Mouse (Mus musculus): ENCODE measurements around the gene Scp2d1.
"Not testable (repeated sequence)": the region's sequence is repeated elsewhere in the genome, so short reads cannot be mapped to it uniquely, and the experiment has no call there.

The Scp2d1 gene

GRCm38 (mm10) chr2:144823356-144823755 is at the start of gene Scp2d1:
Scp2d1 (plus strand) TSS chr2:144823656.
- DNase-seq (ENCODE audit: low spot score) = not testable (repeated sequence)

- DNase-seq (ENCODE audit: low spot score) = no peak
Observed at GRCm38 (mm10) chr2:144774636-144775160, 48.8 kb upstream of the Scp2d1 start.

- DNase-seq (ENCODE audit: low spot score) = no peak
Observed at GRCm38 (mm10) chr2:144775626-144776025, 47.8 kb upstream of the Scp2d1 start.

- no peak for DNase-seq (ENCODE audit: low spot score)
Observed at GRCm38 (mm10) chr2:144779263-144779662, 44.2 kb upstream of the Scp2d1 start.

- no peak for DNase-seq (ENCODE audit: low spot score)
Observed at GRCm38 (mm10) chr2:144780731-144781130, 42.7 kb upstream of the Scp2d1 start.

- no peak for DNase-seq (ENCODE audit: low spot score)
Observed at GRCm38 (mm10) chr2:144781871-144782270, 41.6 kb upstream of the Scp2d1 start.

GRCm38 (mm10) chr2:144782481-144782880 is 41.0 kb upstream of the Scp2d1 start:
- DNase-seq (ENCODE audit: low spot score) = no peak

GRCm38 (mm10) chr2:144783190-144783589 is 40.3 kb upstream of the Scp2d1 start:
- no peak for DNase-seq (ENCODE audit: low spot score)

- DNase-seq (ENCODE audit: low spot score) = no peak
Observed at GRCm38 (mm10) chr2:144783831-144784230, 39.6 kb upstream of the Scp2d1 start.

GRCm38 (mm10) chr2:144791671-144792294 is 31.7 kb upstream of the Scp2d1 start:
- DNase-seq (ENCODE audit: low spot score) = no peak

- no peak for DNase-seq (ENCODE audit: low spot score)
Observed at GRCm38 (mm10) chr2:144797515-144797914, 25.9 kb upstream of the Scp2d1 start.

- no peak for DNase-seq (ENCODE audit: low spot score)
Observed at GRCm38 (mm10) chr2:144807766-144808754, 15.4 kb upstream of the Scp2d1 start.

GRCm38 (mm10) chr2:144828457-144828985 is 5.1 kb downstream of the Scp2d1 start:
- DNase-seq (ENCODE audit: low spot score) = no peak

- DNase-seq (ENCODE audit: low spot score) = no peak
Observed at GRCm38 (mm10) chr2:144836667-144837311, 13.3 kb downstream of the Scp2d1 start.

GRCm38 (mm10) chr2:144837312-144837679 is 13.8 kb downstream of the Scp2d1 start:
- no peak for DNase-seq (ENCODE audit: low spot score)

GRCm38 (mm10) chr2:144868827-144869226 is 45.4 kb downstream of the Scp2d1 start:
- DNase-seq (ENCODE audit: low spot score) = no peak

All from spleen, adult 12 weeks (tissue).